In the genomic region with DNA sequence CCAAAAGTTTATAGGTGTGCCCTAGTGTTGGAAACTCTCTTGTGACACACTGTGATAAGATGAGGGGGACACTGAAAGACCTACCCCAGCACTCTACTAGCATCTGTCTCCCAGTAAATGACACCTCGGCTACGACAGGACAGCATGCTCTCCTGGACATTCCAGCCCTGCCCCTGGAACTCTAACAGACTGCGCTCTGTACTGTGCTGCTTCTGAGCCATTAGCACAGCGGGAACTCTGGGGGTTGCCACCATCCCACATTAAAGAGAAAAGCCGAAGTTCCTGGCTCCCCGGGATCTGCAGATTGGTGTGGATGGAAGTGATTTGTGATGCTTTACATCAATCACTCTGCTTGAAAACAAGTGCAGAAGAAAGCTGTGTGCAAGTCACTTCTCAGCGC, we compare ENCODE assay signal across 23 mouse cellular contexts.
DNase-seq lines count a peak whose midpoint lies in the region; ATAC-seq and TF ChIP-seq lines count a peak whose summit lies in the region.
"Had no signal": no experiment of that assay in that cellular context is flagged by ENCODE, and none has a peak within 500 bp of the region (broad histone marks: within the 10 kb centered on the region; RNA-seq: fewer than 3 reads in every experiment).

No protein-coding gene starts in this region.

- 0 out of 2 replicates have a peak, but pooled peaks have one; percentile 49 for ATAC-seq in heart, embryonic 16.5 days (replicated peaks; ENCODE audit: extremely low read depth, insufficient read depth, low FRiP score)
- ATAC-seq in limb, embryonic 12.5 days (ENCODE audit: insufficient number of reproducible peaks, insufficient read depth, low FRiP score, low TSS enrichment, low read depth): no peak
- ATAC-seq in liver, postnatal 0 days: no peak
- ATAC-seq in hindbrain, embryonic 14.5 days (ENCODE audit: low FRiP score): no peak
- ATAC-seq: forebrain, embryonic 16.5 days; lung, postnatal 0 days had no signal

- H3K9ac ChIP-seq in heart, embryonic 16.5 days (ENCODE audit: low read length): no peak overlapping the region
- H3K9ac ChIP-seq in limb, embryonic 12.5 days (replicated peaks): no peak overlapping the region
- H3K9ac ChIP-seq in liver, postnatal 0 days (replicated peaks): no peak overlapping the region
- no peak overlapping the region for H3K9ac ChIP-seq in hindbrain, embryonic 14.5 days

- peak; percentile 84 for DNase-seq in heart, embryonic 10.5 days (ENCODE audit: low spot score)
- DNase-seq in heart, adult 9 months (ENCODE audit: low spot score in 2 of 2): no peak
- DNase-seq in heart, postnatal 14 days: no peak
- DNase-seq in embryo, embryonic 11 days: peak; percentile 54
- DNase-seq in liver, postnatal 0 days: no peak
- DNase-seq in hindbrain, embryonic 14.5 days (ENCODE audit: low spot score): no peak
- DNase-seq: adrenal gland, postnatal 36 days; cerebellum, adult 11 months; cerebellum, adult 9-11 months; kidney, adult 11 months; kidney, postnatal 4 days; layer of hippocampus, adult 9-11 months; right cerebral cortex, postnatal 14 days; thymus, adult 2 months; thymus, postnatal 4 days had no signal

- H3K36me3 ChIP-seq in heart, embryonic 10.5 days: no peaks in the 10 kb centered on the region
- no peaks in the 10 kb centered on the region for H3K36me3 ChIP-seq in heart, embryonic 16.5 days (ENCODE audit: control insufficient read depth, insufficient read depth)
- no peaks in the 10 kb centered on the region for H3K36me3 ChIP-seq in limb, embryonic 12.5 days
- H3K36me3 ChIP-seq in liver, postnatal 0 days (replicated peaks; ENCODE audit: insufficient read depth, low read length): no peaks in the 10 kb centered on the region
- no peaks in the 10 kb centered on the region for H3K36me3 ChIP-seq in hindbrain, embryonic 14.5 days (replicated peaks; ENCODE audit: control insufficient read depth, insufficient read depth)
- H3K36me3 ChIP-seq: hindbrain, embryonic 10.5 days; midbrain, embryonic 10.5 days had no signal

- no peaks in the 10 kb centered on the region for H3K27me3 ChIP-seq in heart, embryonic 10.5 days (ENCODE audit: insufficient read depth, poor library complexity, severe bottlenecking)
- H3K27me3 ChIP-seq in heart, embryonic 16.5 days (ENCODE audit: control insufficient read depth, insufficient read depth, low read length): no peaks in the 10 kb centered on the region
- H3K27me3 ChIP-seq in limb, embryonic 12.5 days: no peaks in the 10 kb centered on the region; the same call in 1 of the 2 replicates
- H3K27me3 ChIP-seq in liver, postnatal 0 days (ENCODE audit: insufficient read depth, low read length): no peaks in the 10 kb centered on the region
- H3K27me3 ChIP-seq in hindbrain, embryonic 14.5 days (ENCODE audit: control insufficient read depth, insufficient read depth, low read length): no peaks in the 10 kb centered on the region

- no peaks in the 10 kb centered on the region for H3K9me3 ChIP-seq in heart, embryonic 10.5 days
- H3K9me3 ChIP-seq in heart, embryonic 16.5 days (replicated peaks; ENCODE audit: control insufficient read depth, low read length): no peaks in the 10 kb centered on the region
- H3K9me3 ChIP-seq in limb, embryonic 12.5 days: no peaks in the 10 kb centered on the region
- no peaks in the 10 kb centered on the region for H3K9me3 ChIP-seq in liver, postnatal 0 days (ENCODE audit: low read length)
- no peaks in the 10 kb centered on the region for H3K9me3 ChIP-seq in hindbrain, embryonic 14.5 days (ENCODE audit: control insufficient read depth, low read length)
- H3K9me3 ChIP-seq: hindbrain, embryonic 10.5 days; midbrain, embryonic 10.5 days had no signal

- H3K4me2 ChIP-seq in heart, embryonic 16.5 days (ENCODE audit: low read depth, low read length): peak overlapping the region; percentile 45
- peak overlapping the region; percentile 27 for H3K4me2 ChIP-seq in limb, embryonic 12.5 days
- H3K4me2 ChIP-seq in liver, postnatal 0 days (ENCODE audit: low read depth, low read length): no peak overlapping the region
- H3K4me2 ChIP-seq in hindbrain, embryonic 14.5 days (replicated peaks): no peak overlapping the region

- 32% methylated on average over 7 of the region's 7 CpGs for WGBS in heart, embryonic 10.5 days
- 20% methylated on average over 7 of the region's 7 CpGs for WGBS in heart, embryonic 16.5 days
- WGBS in limb, embryonic 12.5 days: 10% methylated on average over 7 of the region's 7 CpGs
- WGBS in liver, postnatal 0 days (ENCODE audit: insufficient replicate concordance): 48% methylated on average over 7 of the region's 7 CpGs
- WGBS in hindbrain, embryonic 14.5 days: 20% methylated on average over 7 of the region's 7 CpGs

- H3K27ac ChIP-seq in heart, embryonic 10.5 days: peak overlapping the region; percentile 69
- no peak overlapping the region for H3K27ac ChIP-seq in heart, embryonic 16.5 days (ENCODE audit: low read length)
- no peak overlapping the region for H3K27ac ChIP-seq in limb, embryonic 12.5 days
- no peak overlapping the region for H3K27ac ChIP-seq in liver, postnatal 0 days (ENCODE audit: low read depth)
- no peak overlapping the region for H3K27ac ChIP-seq in hindbrain, embryonic 14.5 days
- H3K27ac ChIP-seq: hindbrain, embryonic 10.5 days; macrophage; midbrain, embryonic 10.5 days; stomach, postnatal 0 days had no signal

- TF ChIP-seq CTCF in liver, postnatal 0 days (IDR thresholded peaks at IDR 0.05; ENCODE audit: low read depth): no peak

- peaks cover 19% of the 10 kb centered on the region; the same call in 1 of the 2 replicates for H3K4me1 ChIP-seq in heart, embryonic 10.5 days
- peaks cover 4% of the 10 kb centered on the region; the same call in 1 of the 2 replicates for H3K4me1 ChIP-seq in heart, embryonic 16.5 days (ENCODE audit: control insufficient read depth, insufficient read depth, low read length)
- peaks cover 7% of the 10 kb centered on the region for H3K4me1 ChIP-seq in limb, embryonic 12.5 days (replicated peaks)
- no peaks in the 10 kb centered on the region for H3K4me1 ChIP-seq in liver, postnatal 0 days (ENCODE audit: insufficient read depth)
- H3K4me1 ChIP-seq in hindbrain, embryonic 14.5 days (replicated peaks; ENCODE audit: control insufficient read depth, insufficient read depth, low read length): no peaks in the 10 kb centered on the region

- TF ChIP-seq EP300 in liver, postnatal 0 days (IDR thresholded peaks at IDR 0.05; ENCODE audit: low read depth): no peak

- peak overlapping the region; percentile 36 for H3K4me3 ChIP-seq in heart, embryonic 10.5 days
- no peak overlapping the region for H3K4me3 ChIP-seq in heart, embryonic 16.5 days (ENCODE audit: low read length)
- H3K4me3 ChIP-seq in limb, embryonic 12.5 days (replicated peaks): no peak overlapping the region
- no peak overlapping the region for H3K4me3 ChIP-seq in liver, postnatal 0 days (ENCODE audit: low read depth, low read length)
- H3K4me3 ChIP-seq in hindbrain, embryonic 14.5 days (replicated peaks; ENCODE audit: low read length): no peak overlapping the region
- H3K4me3 ChIP-seq: hindbrain, embryonic 10.5 days; midbrain, embryonic 10.5 days had no signal

- intact Hi-C loops in heart, postnatal 14 days (cut with DNase I): no loop called here

Comparison
In these comparisons a context has a peak if more than half of its experiments do, and no peak if none do; other contexts are left out.
1. DNase-seq: peak in heart, embryonic 10.5 days (single experiment) and embryo, embryonic 11 days (single experiment); none in heart, adult 9 months (0 of 2), heart, postnatal 14 days (0 of 2), liver, postnatal 0 days (single experiment) and hindbrain, embryonic 14.5 days (single experiment).
2. H3K4me2 ChIP-seq: peak in heart, embryonic 16.5 days (single experiment) and limb, embryonic 12.5 days (single experiment); none in liver, postnatal 0 days (single experiment) and hindbrain, embryonic 14.5 days (single experiment).